Mouse (Mus musculus) E14TG2a.4 (cell line): ENCODE data around the gene Gm13889.
A peak's percentile ranks its signal among the peaks of the same experiment; 100 is the strongest.

Experiments used
- H3K27me3 ChIP-seq: 2 replicates; pipeline ENCODE4 v1.6.1; 2014; ENCODE audit warnings: low read length, control low read depth; ENCODE audit not compliant: insufficient read depth
- H3K36me3 ChIP-seq: 2 replicates; pipeline ENCODE4 v1.6.1; 2014; ENCODE audit warnings: low read length, control low read depth; ENCODE audit not compliant: insufficient read depth
- H3K4me1 ChIP-seq: replicated peaks from 2 replicates; pipeline ENCODE4 v1.6.1; 2014; ENCODE audit warnings: low read depth, low read length, control low read depth
- H3K4me3 ChIP-seq: replicated peaks from 2 replicates; pipeline ENCODE4 v1.5.1; 2014; ENCODE audit warnings: mild to moderate bottlenecking, low read length
- H3K9me3 ChIP-seq: 2 replicates; pipeline ENCODE4 v1.6.1; 2014; ENCODE audit warnings: low read length, control low read depth
- CTCF ChIP-seq: conservative IDR thresholded peaks from 2 replicates; pipeline ENCODE4 v1.5.1; 2014; ENCODE audit warnings: low read length
- NANOG ChIP-seq: IDR thresholded peaks from 2 replicates; pipeline ENCODE4 v1.6.1; 2014; ENCODE audit warnings: borderline replicate concordance, low read length, mixed read lengths
- POU5F1 ChIP-seq: IDR thresholded peaks from 2 replicates; pipeline ENCODE4 v1.6.1; 2014; ENCODE audit warnings: low read length, borderline replicate concordance

Gene Gm13889

DNA sequence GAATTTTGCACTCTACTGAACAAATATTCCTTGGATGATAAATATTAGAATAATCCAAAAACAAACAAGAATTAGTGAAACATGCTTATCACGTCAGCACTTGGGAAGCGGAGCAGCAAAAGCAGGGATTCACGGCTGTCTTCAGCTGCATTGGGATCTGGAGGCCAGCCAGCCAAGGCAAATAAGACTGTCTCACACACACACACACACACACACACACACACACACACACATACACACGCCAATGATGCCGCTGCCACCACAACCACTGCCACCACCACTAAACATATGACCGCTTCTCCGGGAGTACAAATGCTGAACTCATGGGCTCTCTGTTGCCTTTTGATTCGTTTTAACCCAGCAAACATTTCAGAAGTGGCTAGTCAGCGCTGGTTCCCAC, 3.3 kb downstream of the Gm13889 start:
- Histone ChIP-seq H3K4me1 (peaks cover 32% of the 10 kb centered on the region), H3K9me3 (peaks cover 6% of the 10 kb centered on the region), H3K27me3 (peaks cover 79% of the 10 kb centered on the region), H3K4me3 (no peak overlapping the region), H3K36me3 (no peaks in the 10 kb centered on the region)
- TF ChIP-seq POU5F1 (no peak), CTCF (no peak), NANOG (no peak)

- Histone ChIP-seq H3K27me3 (peaks cover 16% of the 10 kb centered on the region), H3K4me3 (no peak overlapping the region), H3K4me1 (peaks cover 19% of the 10 kb centered on the region), H3K36me3 (no peaks in the 10 kb centered on the region), H3K9me3 (peaks cover 18% of the 10 kb centered on the region)
- TF ChIP-seq NANOG (no peak), CTCF (no peak), POU5F1 (no peak)
These were observed 10.0 kb downstream of the Gm13889 start for GRCm38 (mm10) chr2:93946976-93947375.

- Histone ChIP-seq H3K4me3 (no peak overlapping the region), H3K36me3 (no peaks in the 10 kb centered on the region), H3K27me3 (0 out of 2 replicates have a peak, but pooled peaks cover 2% of the 10 kb centered on the region), H3K9me3 (peaks cover 24% of the 10 kb centered on the region), H3K4me1 (peaks cover 24% of the 10 kb centered on the region)
- TF ChIP-seq POU5F1 (no peak), CTCF (no peak), NANOG (no peak)
These were observed 12.1 kb downstream of the Gm13889 start for GRCm38 (mm10) chr2:93944855-93945254.

DNA sequence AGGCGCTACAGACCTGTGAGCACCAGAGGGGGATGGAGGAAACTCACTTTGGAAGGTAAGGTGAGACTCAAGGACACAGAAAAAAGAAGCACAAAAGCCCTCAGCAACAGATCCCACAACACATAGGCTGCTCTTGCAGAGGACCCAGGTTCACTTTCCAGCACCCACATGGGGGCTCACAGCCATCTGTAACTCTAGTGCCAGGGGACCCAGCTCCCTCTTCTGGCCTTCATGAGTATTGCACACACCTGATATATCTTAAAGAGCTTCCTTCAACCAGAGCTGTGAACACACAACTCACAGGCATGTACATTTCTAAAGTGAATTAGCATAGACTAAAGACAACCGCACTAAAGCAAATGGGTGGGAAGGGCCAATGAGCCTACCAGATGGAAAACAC, 12.9 kb downstream of the Gm13889 start:
- Histone ChIP-seq H3K4me3 (no peak overlapping the region), H3K27me3 (no peaks in the 10 kb centered on the region), H3K9me3 (peaks cover 28% of the 10 kb centered on the region), H3K36me3 (no peaks in the 10 kb centered on the region), H3K4me1 (peaks cover 24% of the 10 kb centered on the region)
- TF ChIP-seq POU5F1 (no peak), CTCF (peak; percentile 78)

- no peaks in the 10 kb centered on the region for H3K27me3 ChIP-seq
- peaks cover 35% of the 10 kb centered on the region for H3K9me3 ChIP-seq
- no peaks in the 10 kb centered on the region for H3K36me3 ChIP-seq
- TF ChIP-seq NANOG (no peak), POU5F1 (no peak), CTCF (no peak)
- H3K4me1 ChIP-seq = peaks cover 24% of the 10 kb centered on the region
- H3K4me3 ChIP-seq = no peak overlapping the region
These were observed 15.3 kb downstream of the Gm13889 start for GRCm38 (mm10) chr2:93941670-93942069.

- TF ChIP-seq NANOG (no peak), CTCF (no peak), POU5F1 (no peak)
- H3K4me3 ChIP-seq = no peak overlapping the region
- H3K36me3 ChIP-seq = no peaks in the 10 kb centered on the region
- H3K4me1 ChIP-seq = peaks cover 20% of the 10 kb centered on the region
- peaks cover 29% of the 10 kb centered on the region for H3K9me3 ChIP-seq
- H3K27me3 ChIP-seq = no peaks in the 10 kb centered on the region
These were observed 18.5 kb downstream of the Gm13889 start for GRCm38 (mm10) chr2:93938534-93938933.

DNA sequence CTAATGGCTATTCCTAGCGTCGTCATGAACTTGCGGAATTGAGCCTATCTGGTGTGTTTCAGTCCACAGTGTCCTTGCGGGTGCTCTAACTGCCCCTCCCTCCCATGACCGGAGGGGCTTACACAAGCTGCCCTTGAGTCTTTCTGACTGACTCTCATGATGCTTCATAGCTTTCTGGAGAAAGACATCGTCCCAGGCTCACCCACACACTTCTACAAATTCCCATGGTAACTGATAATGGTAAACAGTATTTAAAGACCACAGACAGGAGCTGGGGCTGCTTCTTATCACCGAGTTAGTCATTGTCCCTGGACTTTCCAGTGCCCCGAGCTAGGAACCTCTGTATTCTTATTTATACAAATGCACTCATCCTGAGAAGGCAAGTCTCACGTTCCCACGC, 28.1 kb downstream of the Gm13889 start:
- TF ChIP-seq POU5F1 (no peak), NANOG (no peak), CTCF (no peak)
- Histone ChIP-seq H3K9me3 (no peaks in the 10 kb centered on the region), H3K36me3 (no peaks in the 10 kb centered on the region), H3K4me3 (peak overlapping the region; percentile 58), H3K27me3 (no peaks in the 10 kb centered on the region), H3K4me1 (peaks cover 94% of the 10 kb centered on the region)

DNA sequence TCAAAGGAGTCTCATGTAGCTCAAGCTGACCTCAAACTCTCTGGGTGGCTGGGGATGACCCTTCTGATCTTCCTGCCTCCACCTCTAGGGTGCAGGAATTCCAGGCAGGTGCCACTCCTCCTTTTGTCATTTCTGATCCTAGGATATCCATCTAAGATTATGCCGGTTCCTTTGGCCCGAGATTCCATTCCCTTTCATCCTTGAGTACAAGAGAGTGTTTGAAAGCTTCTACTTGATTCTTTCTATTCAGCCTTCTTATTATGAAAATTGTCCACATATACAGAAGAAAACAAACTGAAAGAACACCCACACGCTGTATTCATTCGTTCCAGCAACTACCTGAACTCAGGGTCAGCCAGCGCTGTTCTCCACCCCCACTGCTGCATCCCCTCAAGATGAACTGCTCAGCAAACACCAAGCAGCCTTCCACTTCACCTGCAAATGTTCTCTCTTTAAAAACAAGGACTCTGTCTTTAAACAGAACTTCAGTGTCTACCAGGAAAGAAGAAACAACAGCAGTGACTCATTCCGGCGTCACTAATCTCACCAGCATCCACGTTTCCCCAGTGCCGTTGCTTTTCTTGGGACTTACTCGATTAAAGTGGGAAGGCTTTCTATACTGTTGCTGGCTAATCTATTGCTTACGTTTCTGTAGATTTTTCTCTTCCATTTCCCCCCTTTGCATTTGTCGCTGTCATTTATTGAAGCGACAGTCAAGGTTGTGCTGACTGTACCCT, 29.1 kb downstream of the Gm13889 start:
- peaks cover 94% of the 10 kb centered on the region for H3K4me1 ChIP-seq
- H3K36me3 ChIP-seq = no peaks in the 10 kb centered on the region
- peak overlapping the region; percentile 58 for H3K4me3 ChIP-seq
- H3K27me3 ChIP-seq = no peaks in the 10 kb centered on the region
- H3K9me3 ChIP-seq = no peaks in the 10 kb centered on the region
- TF ChIP-seq CTCF (no peak), NANOG (peak; percentile 100), POU5F1 (peak; percentile 64; the same call in 1 of the 2 replicates)

GRCm38 (mm10) chr2:93926141-93926540, 30.9 kb downstream of the Gm13889 start:
- no peak for TF ChIP-seq CTCF
- no peak for TF ChIP-seq NANOG
- TF ChIP-seq POU5F1 = no peak
- no peak overlapping the region; the same call in 1 of the 2 replicates for H3K4me3 ChIP-seq
- H3K9me3 ChIP-seq = no peaks in the 10 kb centered on the region
- H3K36me3 ChIP-seq = no peaks in the 10 kb centered on the region
- no peaks in the 10 kb centered on the region for H3K27me3 ChIP-seq
- H3K4me1 ChIP-seq = peaks cover 79% of the 10 kb centered on the region
